Mouse (Mus musculus) layer of hippocampus, postnatal 14 days (tissue): ENCODE measurements around the gene Yipf2. TPM values are rescaled to one million over a fixed set of nuclear protein-coding genes. Genes with fewer than 3 reads are reported as not detected.
"Not testable (repeated sequence)": the region's sequence is repeated elsewhere in the genome, so short reads cannot be mapped to it uniquely, and the experiment has no call there.

Experiments used
- DNase-seq, 2 experiments: peaks; one replicate each; pipeline ENCODE4 v3.0.0; 2021 to 2022; ENCODE audit warnings: low spot score in 2 of 2, mixed read lengths in 1 of 2
- total RNA-seq, 2 experiments: library from RNA; stranded (reverse); gene quantifications; 2 replicates each; pipeline ENCODE4 v1.2.3; 2021

Gene Yipf2
- total RNA-seq, 2 experiments from 2014 or later: 14.7 to 15.9 TPM

GRCm38 (mm10) chr9:21600186-21600585 lies 7.6 kb upstream of the Yipf2 start:
- DNase-seq: no peak

- DNase-seq: no peak
These were observed 5.6 kb upstream of the Yipf2 start for GRCm38 (mm10) chr9:21598198-21598597.

GRCm38 (mm10) chr9:21594838-21595237 lies 2.2 kb upstream of the Yipf2 start:
- DNase-seq: no peak

GRCm38 (mm10) chr9:21594350-21594749 lies 1.7 kb upstream of the Yipf2 start:
- not testable (repeated sequence) for DNase-seq

GRCm38 (mm10) chr9:21593122-21593721 lies 594 bp upstream of the Yipf2 start:
- peak; percentile 54 to 57 for DNase-seq

GRCm38 (mm10) chr9:21591831-21592702 lies 561 bp downstream of the Yipf2 start:
- no peak for DNase-seq

- DNase-seq: no peak
These were observed 1.3 kb downstream of the Yipf2 start for GRCm38 (mm10) chr9:21591127-21591830.

GRCm38 (mm10) chr9:21589538-21589937 lies 3.1 kb downstream of the Yipf2 start:
- no peak for DNase-seq

GRCm38 (mm10) chr9:21588350-21588749 lies 4.3 kb downstream of the Yipf2 start:
- no peak for DNase-seq

GRCm38 (mm10) chr9:21587678-21588349 lies 4.8 kb downstream of the Yipf2 start:
- no peak for DNase-seq

- no peak for DNase-seq
These were observed 7.2 kb downstream of the Yipf2 start for GRCm38 (mm10) chr9:21585401-21585800.

- no peak for DNase-seq
These were observed 14.4 kb downstream of the Yipf2 start for GRCm38 (mm10) chr9:21578226-21578625.

GRCm38 (mm10) chr9:21576286-21576685 lies 16.3 kb downstream of the Yipf2 start:
- DNase-seq: no peak

- DNase-seq: no peak
These were observed 17.4 kb downstream of the Yipf2 start for GRCm38 (mm10) chr9:21575253-21575652.

GRCm38 (mm10) chr9:21574012-21574801 lies 18.4 kb downstream of the Yipf2 start:
- DNase-seq: no peak

- no peak for DNase-seq
These were observed 23.9 kb downstream of the Yipf2 start for GRCm38 (mm10) chr9:21568657-21569255.

GRCm38 (mm10) chr9:21567051-21567450 lies 25.6 kb downstream of the Yipf2 start:
- no peak for DNase-seq

GRCm38 (mm10) chr9:21566538-21566937 lies 26.1 kb downstream of the Yipf2 start:
- no peak for DNase-seq

- no peak for DNase-seq
These were observed 27.5 kb downstream of the Yipf2 start for GRCm38 (mm10) chr9:21565004-21565586.

GRCm38 (mm10) chr9:21564420-21564819 lies 28.2 kb downstream of the Yipf2 start:
- DNase-seq: no peak
